In the genomic region with DNA sequence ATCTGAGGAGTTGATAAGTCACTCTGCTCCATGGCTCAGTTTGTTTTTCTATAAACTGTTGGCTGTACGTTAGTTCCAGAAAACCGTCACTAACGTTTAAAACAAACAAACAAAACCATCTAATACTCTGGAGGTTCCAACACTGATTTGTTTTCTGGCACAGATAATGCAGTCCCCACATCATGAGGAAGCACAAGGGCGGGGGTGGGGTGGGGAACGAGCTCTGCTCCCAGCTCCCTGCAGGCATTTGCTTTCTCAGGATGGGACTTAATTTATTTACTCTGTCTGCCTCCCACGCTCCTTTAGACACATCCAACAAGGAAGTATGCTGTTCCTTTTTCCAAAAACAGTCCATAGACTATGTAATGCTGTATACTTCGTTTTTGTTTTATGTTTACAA, we compare ENCODE assay signal across 26 mouse cellular contexts. TPM values are rescaled to one million over a fixed set of nuclear protein-coding genes. Genes with fewer than 3 reads are reported as not detected.
DNase-seq lines count a peak whose midpoint lies in the region; ATAC-seq lines count a peak whose summit lies in the region.
"Had no signal": no experiment of that assay in that cellular context is flagged by ENCODE, and none has a peak within 500 bp of the region (broad histone marks: within the 10 kb centered on the region; RNA-seq: fewer than 3 reads in every experiment).

No protein-coding gene starts in this region.

- H3K36me3 ChIP-seq in embryonic facial prominence, embryonic 14.5 days (ENCODE audit: control insufficient read depth, insufficient read depth, low read length), result no peaks in the 10 kb centered on the region
- H3K36me3 ChIP-seq in embryonic facial prominence, embryonic 10.5 days (replicated peaks), result no peaks in the 10 kb centered on the region
- H3K36me3 ChIP-seq in kidney, embryonic 15.5 days, result peaks cover 2% of the 10 kb centered on the region; the same call in 1 of the 2 replicates
- H3K36me3 ChIP-seq in lung, embryonic 15.5 days, result no peaks in the 10 kb centered on the region
- H3K36me3 ChIP-seq: forebrain, embryonic 10.5 days; G1E; heart, embryonic 15.5 days; hindbrain, embryonic 10.5 days; limb, embryonic 13.5 days; liver, embryonic 15.5 days; midbrain, embryonic 12.5 days had no signal

- H3K9ac ChIP-seq in embryonic facial prominence, embryonic 14.5 days (ENCODE audit: low read depth, low read length), result no peak overlapping the region
- no peak overlapping the region for H3K9ac ChIP-seq in kidney, embryonic 15.5 days
- no peak overlapping the region for H3K9ac ChIP-seq in lung, embryonic 15.5 days
- H3K9ac ChIP-seq: heart, embryonic 15.5 days; limb, embryonic 13.5 days; liver, embryonic 15.5 days; midbrain, embryonic 12.5 days had no signal

- no peak overlapping the region for H3K27ac ChIP-seq in embryonic facial prominence, embryonic 14.5 days (replicated peaks; ENCODE audit: low read depth, low read length)
- no peak overlapping the region for H3K27ac ChIP-seq in embryonic facial prominence, embryonic 10.5 days (replicated peaks)
- H3K27ac ChIP-seq in kidney, embryonic 15.5 days, result peak overlapping the region; percentile 61
- H3K27ac ChIP-seq in lung, embryonic 15.5 days, result peak overlapping the region; percentile 35
- H3K27ac ChIP-seq: forebrain, embryonic 10.5 days; heart, embryonic 15.5 days; hindbrain, embryonic 10.5 days; limb, embryonic 13.5 days; liver, embryonic 15.5 days; midbrain, embryonic 12.5 days had no signal

- 19% methylated on average over 7 of the region's 7 CpGs for WGBS in embryonic facial prominence, embryonic 14.5 days
- WGBS in embryonic facial prominence, embryonic 10.5 days, result 35% methylated on average over 7 of the region's 7 CpGs
- 16% methylated on average over 7 of the region's 7 CpGs for WGBS in kidney, embryonic 15.5 days
- WGBS in lung, embryonic 15.5 days, result 15% methylated on average over 7 of the region's 7 CpGs

- intact Hi-C loops in left cerebral cortex, postnatal 25 days (cut with DNase I), result no loop called here

- H3K4me2 ChIP-seq in embryonic facial prominence, embryonic 14.5 days (ENCODE audit: low read depth, low read length), result no peak overlapping the region
- no peak overlapping the region for H3K4me2 ChIP-seq in kidney, embryonic 15.5 days
- peak overlapping the region; percentile 2; the same call in 1 of the 2 replicates for H3K4me2 ChIP-seq in lung, embryonic 15.5 days
- H3K4me2 ChIP-seq: heart, embryonic 15.5 days; limb, embryonic 13.5 days; liver, embryonic 15.5 days; midbrain, embryonic 12.5 days had no signal

- no peaks in the 10 kb centered on the region for H3K27me3 ChIP-seq in embryonic facial prominence, embryonic 14.5 days (replicated peaks; ENCODE audit: control insufficient read depth, insufficient read depth, low read length)
- H3K27me3 ChIP-seq in embryonic facial prominence, embryonic 10.5 days (replicated peaks; ENCODE audit: low read depth, poor library complexity, severe bottlenecking), result no peaks in the 10 kb centered on the region
- no peaks in the 10 kb centered on the region for H3K27me3 ChIP-seq in kidney, embryonic 15.5 days
- no peaks in the 10 kb centered on the region for H3K27me3 ChIP-seq in lung, embryonic 15.5 days
- H3K27me3 ChIP-seq: heart, embryonic 15.5 days; limb, embryonic 13.5 days; liver, embryonic 15.5 days; midbrain, embryonic 12.5 days had no signal

- no peak for ATAC-seq in embryonic facial prominence, embryonic 14.5 days (ENCODE audit: low read depth)
- 0 out of 2 replicates have a peak, but pooled peaks have one; percentile 56 for ATAC-seq in kidney, embryonic 15.5 days (replicated peaks; ENCODE audit: low FRiP score)
- ATAC-seq in lung, embryonic 15.5 days (ENCODE audit: borderline replicate concordance, extremely low read depth, low FRiP score, low TSS enrichment), result peak; percentile 70; the same call in 1 of the 2 replicates
- ATAC-seq: activated CD4-positive, CD25-positive, alpha-beta regulatory T cell, adult 4 months; CD4-positive, CD25-positive, alpha-beta regulatory T cell, adult 4 months had no signal

- no peaks in the 10 kb centered on the region for H3K9me3 ChIP-seq in embryonic facial prominence, embryonic 14.5 days (ENCODE audit: control insufficient read depth, low read length)
- H3K9me3 ChIP-seq in embryonic facial prominence, embryonic 10.5 days, result no peaks in the 10 kb centered on the region
- no peaks in the 10 kb centered on the region; the same call in 1 of the 2 replicates for H3K9me3 ChIP-seq in kidney, embryonic 15.5 days (replicated peaks)
- H3K9me3 ChIP-seq in lung, embryonic 15.5 days, result no peaks in the 10 kb centered on the region
- H3K9me3 ChIP-seq: forebrain, embryonic 10.5 days; G1E; heart, embryonic 15.5 days; hindbrain, embryonic 10.5 days; limb, embryonic 13.5 days; liver, embryonic 15.5 days; midbrain, embryonic 12.5 days had no signal

- DNase-seq in embryonic facial prominence, embryonic 14.5 days (ENCODE audit: low spot score), result peak; percentile 62
- no peak for DNase-seq in embryonic facial prominence, embryonic 10.5 days (ENCODE audit: low spot score)
- DNase-seq in kidney, postnatal 25 days, result no peak
- DNase-seq in lung, postnatal 14 days, result no peak
- DNase-seq in skeletal muscle tissue, adult 2 months (ENCODE audit: low read depth, low spot score), result peak; percentile 10
- DNase-seq in left cerebral cortex, postnatal 25 days (ENCODE audit: low spot score in 2 of 2), result no peak
- DNase-seq: adrenal gland, postnatal 14 days; cerebellum, adult 18-20 months; cerebellum, postnatal 25 days; embryo, embryonic 11 days; spleen, adult 18-20 months; thymus, adult 18-20 months; thymus, postnatal 4 days had no signal

- no peak overlapping the region for H3K4me3 ChIP-seq in embryonic facial prominence, embryonic 14.5 days (ENCODE audit: low read depth, low read length)
- H3K4me3 ChIP-seq in embryonic facial prominence, embryonic 10.5 days, result no peak overlapping the region
- no peak overlapping the region for H3K4me3 ChIP-seq in kidney, embryonic 15.5 days (replicated peaks)
- H3K4me3 ChIP-seq in lung, embryonic 15.5 days, result no peak overlapping the region
- H3K4me3 ChIP-seq: forebrain, embryonic 10.5 days; heart, embryonic 15.5 days; hindbrain, embryonic 10.5 days; limb, embryonic 13.5 days; liver, embryonic 15.5 days; midbrain, embryonic 12.5 days had no signal

- peaks cover 4% of the 10 kb centered on the region; the same call in 1 of the 2 replicates for H3K4me1 ChIP-seq in embryonic facial prominence, embryonic 14.5 days (ENCODE audit: control insufficient read depth, insufficient read depth, low read length)
- peaks cover 10% of the 10 kb centered on the region for H3K4me1 ChIP-seq in embryonic facial prominence, embryonic 10.5 days
- peaks cover 20% of the 10 kb centered on the region for H3K4me1 ChIP-seq in kidney, embryonic 15.5 days
- H3K4me1 ChIP-seq in lung, embryonic 15.5 days, result peaks cover 8% of the 10 kb centered on the region; the same call in 1 of the 2 replicates
- H3K4me1 ChIP-seq: heart, embryonic 15.5 days; hindbrain, embryonic 10.5 days; limb, embryonic 13.5 days; liver, embryonic 15.5 days; midbrain, embryonic 12.5 days had no signal

RNA-seq across cellular contexts. Expression of a gene that starts 23.5 kb away (rescaled TPM):
- 3.8 and 6.0 TPM in 2 replicates for polyA plus RNA-seq in embryonic facial prominence, embryonic 14.5 days (2014; fragmentation: Nextera tagmentation; extraction: Ambion mirVana)
- polyA plus RNA-seq in embryonic facial prominence, embryonic 10.5 days (2016; fragmentation: Nextera tagmentation; extraction: Ambion mirVana), result 1.8 and 2.4 TPM in 2 replicates
- 14.5 and 17.3 TPM in 2 replicates for polyA plus RNA-seq in kidney, embryonic 15.5 days (2015; fragmentation: Nextera tagmentation; extraction: Ambion mirVana)
- 0.97 and 1.3 TPM in 2 replicates for polyA plus RNA-seq in lung, embryonic 15.5 days (2015; fragmentation: Nextera tagmentation; extraction: Ambion mirVana)
- under 1 TPM; 0.16 to 0.18 TPM for total RNA-seq in left cerebral cortex, postnatal 25 days (2021)
- total RNA-seq: G1E; granulocyte monocyte progenitor cell, adult 5-6 weeks; monocyte, adult 5-6 weeks had no signal
- polyA plus RNA-seq: G1E; liver, embryonic 15.5 days had no signal

Comparison
In these comparisons a context has a peak if more than half of its experiments do, and no peak if none do; other contexts are left out.
1. DNase-seq: peak in embryonic facial prominence, embryonic 14.5 days (single experiment) and skeletal muscle tissue, adult 2 months (single experiment); none in embryonic facial prominence, embryonic 10.5 days (single experiment), kidney, postnatal 25 days (0 of 2), lung, postnatal 14 days (single experiment) and left cerebral cortex, postnatal 25 days (0 of 2).
2. H3K27ac ChIP-seq: peak in kidney, embryonic 15.5 days (single experiment) and lung, embryonic 15.5 days (single experiment); none in embryonic facial prominence, embryonic 14.5 days (single experiment) and embryonic facial prominence, embryonic 10.5 days (single experiment).